Mouse (Mus musculus) fibroblast of lung, adult 2 months (primary cell): ENCODE results near the gene Dlst.

Experiments
- DNase-seq: peaks from one replicate; pipeline ENCODE4 v3.0.0-alpha.2; 2011; ENCODE audit warnings: low read depth

The Dlst gene

GRCm38 (mm10) chr12:85182345-85182643, 71.7 kb downstream of the Dlst start:
- DNase-seq = no peak

GRCm38 (mm10) chr12:85182898-85183297, 72.3 kb downstream of the Dlst start:
- DNase-seq = no peak

- no peak for DNase-seq
Observed at GRCm38 (mm10) chr12:85184118-85184517, 73.5 kb downstream of the Dlst start.
